Mouse (Mus musculus) heart, postnatal 25 days (tissue): ENCODE data around the gene Pcdh11x. TPM values are rescaled to one million over a fixed set of nuclear protein-coding genes. Genes with fewer than 3 reads are reported as not detected.
"Not testable (repeated sequence)": the region's sequence is repeated elsewhere in the genome, so short reads cannot be mapped to it uniquely, and the experiment has no call there.

ENCODE experiments used
- DNase-seq: peaks from one replicate; pipeline ENCODE4 v3.0.0; 2022; ENCODE audit warnings: low spot score
- intact Hi-C: fragments of 180-260 bp; cut with DNase I; formaldehyde crosslinking; loops from one replicate; pipeline ENCODE4 v1.15.1; 2025
- total RNA-seq, 2 experiments: library from RNA; stranded (reverse); gene quantifications; 2 replicates each; pipeline ENCODE4 v1.2.3; 2021

Gene Pcdh11x
- not detected for total RNA-seq

DNA sequence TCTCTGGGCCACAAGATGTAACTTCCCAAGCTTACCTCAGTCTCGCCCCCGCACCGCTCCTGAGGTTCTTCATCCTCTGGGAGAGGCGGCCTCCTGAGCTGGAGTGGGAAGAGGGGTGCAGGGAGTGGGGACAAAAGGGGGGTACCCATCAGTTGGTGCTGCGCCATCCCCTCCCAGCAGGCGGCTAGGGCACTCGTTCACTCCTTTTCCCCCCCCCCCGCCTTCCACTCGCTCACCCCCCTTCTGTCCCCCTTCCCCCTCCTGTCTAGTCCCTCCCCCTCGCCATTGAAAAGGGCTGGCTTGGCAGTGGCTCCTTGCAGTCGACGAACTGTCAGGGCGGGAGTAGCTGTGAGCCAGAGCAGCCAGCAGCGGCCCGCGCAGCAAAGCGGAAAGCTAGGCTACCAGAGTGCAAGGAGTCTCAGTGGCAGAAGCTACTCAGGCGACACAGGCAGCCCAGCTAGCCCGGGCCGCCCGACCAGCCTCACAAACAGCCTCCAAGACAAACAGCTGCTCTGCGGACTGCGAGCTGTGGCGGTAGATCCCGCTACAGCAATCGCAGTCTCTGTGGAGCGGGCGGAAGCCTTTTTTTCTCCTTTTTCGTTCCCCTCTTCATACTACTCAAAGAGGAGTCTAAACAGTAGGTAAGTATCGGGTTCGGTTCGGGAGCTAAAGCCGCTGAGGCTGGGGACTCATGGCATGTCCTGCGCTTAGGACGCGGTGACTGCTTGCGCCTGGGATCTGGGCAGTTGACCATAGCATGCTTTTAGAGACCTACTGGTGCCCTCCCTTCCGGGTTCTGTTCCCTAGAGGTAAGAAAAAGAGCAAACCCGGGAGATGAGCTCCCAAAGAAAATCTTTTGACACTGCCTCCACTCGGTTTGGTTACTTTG lies at the start of gene Pcdh11x:
Pcdh11x (plus strand) TSS at position 249 of the 889 bp plus-strand sequence.
- no peak for DNase-seq
- intact Hi-C loops, result no loop called here

DNA sequence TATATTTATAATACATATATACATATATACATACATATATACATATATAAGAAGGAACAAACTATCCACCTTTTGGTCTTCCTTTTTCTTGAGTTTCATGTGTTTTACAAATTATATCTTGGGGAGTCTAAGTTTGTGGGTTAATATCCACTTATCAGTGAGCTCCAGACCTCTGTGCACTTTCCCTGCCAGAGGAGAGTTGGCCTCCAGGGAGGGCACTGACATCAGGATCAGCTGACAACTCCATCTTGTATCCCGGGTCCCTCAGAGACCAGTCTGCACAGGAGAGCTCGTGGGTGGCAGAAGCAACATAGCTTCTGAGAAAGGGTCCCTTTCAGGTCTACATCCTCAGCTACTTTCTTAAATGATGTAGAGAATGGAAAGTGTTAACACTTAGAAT lies 30.0 kb upstream of the Pcdh11x start:
- DNase-seq, result no peak
- intact Hi-C loops, result no loop called here

- DNase-seq, result no peak
- intact Hi-C loops, result no loop called here
These were observed 4.5 kb upstream of the Pcdh11x start for GRCm38 (mm10) chrX:120285522-120285921.

DNA sequence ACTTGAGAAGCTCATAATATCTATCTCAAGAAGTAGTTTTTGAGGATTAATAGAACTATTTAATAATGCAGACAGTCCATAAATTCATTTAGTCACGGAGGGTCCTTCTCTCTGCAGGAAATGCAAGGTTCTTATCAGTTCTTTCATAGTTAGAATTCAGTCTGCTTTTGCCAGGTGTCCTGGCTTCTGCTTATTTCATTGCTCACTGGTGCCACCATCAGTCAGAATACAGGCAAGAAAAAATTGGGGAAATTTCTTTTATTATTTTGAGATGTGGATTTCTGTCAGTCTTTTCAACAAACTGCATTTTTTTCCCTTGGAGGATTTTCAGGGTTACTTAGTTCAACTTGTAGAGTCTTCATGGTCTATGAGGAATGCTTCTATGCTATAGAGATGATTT lies 2.6 kb upstream of the Pcdh11x start:
- intact Hi-C loops, result no loop called here
- DNase-seq, result no peak

DNA sequence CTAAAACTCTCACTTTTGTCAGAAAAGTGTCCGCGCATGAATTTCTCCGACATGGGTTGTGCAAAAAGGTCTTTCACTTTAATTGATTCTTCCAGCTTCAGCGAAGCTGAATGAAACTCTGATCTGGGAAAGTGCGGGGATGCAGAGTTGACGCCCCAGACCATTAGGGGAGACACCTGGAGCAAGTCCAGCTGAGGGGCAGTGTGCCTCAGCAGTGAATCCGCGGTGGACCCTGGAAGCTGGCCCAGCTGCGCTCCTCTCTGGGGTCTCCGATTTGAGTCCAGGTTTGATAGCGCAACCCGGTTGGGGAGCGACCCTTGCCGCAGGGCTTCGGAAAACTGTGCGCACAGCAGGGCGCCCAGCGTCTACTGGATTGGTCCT lies 831 bp downstream of the Pcdh11x start:
- intact Hi-C loops, result no loop called here

DNA sequence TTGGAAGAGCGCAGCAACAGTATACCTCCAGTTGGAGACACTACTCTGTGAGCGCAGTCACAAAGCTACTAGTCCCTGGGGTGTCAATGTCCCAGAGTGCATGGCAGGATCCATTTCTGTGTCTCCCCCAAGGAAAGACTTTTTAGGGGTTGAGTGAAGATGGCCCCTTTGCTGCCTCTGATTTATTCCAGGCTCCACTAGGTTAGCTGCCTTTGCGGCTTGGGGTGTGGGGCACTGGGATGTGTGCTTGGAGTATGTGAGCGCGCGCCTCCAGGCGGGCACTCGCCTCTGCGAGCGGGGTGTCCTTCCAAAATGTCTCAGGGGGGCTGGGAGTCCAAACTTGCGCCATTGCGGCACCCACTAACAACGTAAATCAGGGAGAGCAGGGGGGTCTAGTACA lies 1.6 kb downstream of the Pcdh11x start:
- DNase-seq, result no peak
- intact Hi-C loops, result no loop called here

More for the DNA sequence above, 831 bp downstream of the Pcdh11x start:
- no peak for DNase-seq

GRCm38 (mm10) chrX:120292832-120293750 lies 3.0 kb downstream of the Pcdh11x start:
- intact Hi-C loops, result no loop called here
- no peak for DNase-seq

DNA sequence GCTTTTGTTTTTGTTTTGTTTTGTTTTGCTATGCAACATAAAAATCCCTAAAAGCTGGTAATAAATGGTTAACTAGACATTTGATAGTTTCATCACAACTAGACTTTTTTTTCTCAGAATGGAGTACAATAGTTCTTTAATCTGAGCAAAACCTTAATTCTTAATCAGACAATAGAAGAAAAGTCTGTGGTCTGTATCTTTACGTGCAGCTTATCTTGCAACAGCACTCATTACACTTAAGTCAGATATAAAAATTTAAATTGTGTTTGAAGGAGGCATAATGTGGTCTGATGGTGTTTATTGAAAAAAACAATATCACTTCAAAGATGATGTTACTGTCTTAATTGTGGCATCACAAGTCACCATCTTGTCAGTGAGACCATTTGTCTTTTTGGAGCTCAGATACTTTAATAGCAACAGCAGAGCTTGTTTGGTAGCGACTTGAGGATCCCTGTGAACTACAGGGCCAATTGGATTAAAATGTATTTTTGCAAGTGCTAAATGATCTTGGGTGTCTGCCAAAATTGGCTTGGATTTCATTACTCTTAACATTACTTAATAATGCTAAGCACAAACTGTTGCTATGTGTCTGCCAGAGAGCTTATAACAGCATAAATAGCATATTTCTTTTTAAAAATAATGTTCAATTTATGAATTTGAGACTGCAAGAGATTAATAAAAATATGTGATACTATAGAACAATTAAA lies 11.6 kb downstream of the Pcdh11x start:
- intact Hi-C loops, result no loop called here
- DNase-seq, result no peak

- DNase-seq, intact Hi-C loops: not testable (repeated sequence)
These were observed 22.9 kb downstream of the Pcdh11x start, which contains the start of gene H2afb3 for GRCm38 (mm10) chrX:120312995-120313394. Gene H2afb3 (minus strand): TSS chrX:120313095.

GRCm38 (mm10) chrX:120466225-120466624 lies 176.2 kb downstream of the Pcdh11x start:
- no peak for DNase-seq
- intact Hi-C loops, result no loop called here

DNA sequence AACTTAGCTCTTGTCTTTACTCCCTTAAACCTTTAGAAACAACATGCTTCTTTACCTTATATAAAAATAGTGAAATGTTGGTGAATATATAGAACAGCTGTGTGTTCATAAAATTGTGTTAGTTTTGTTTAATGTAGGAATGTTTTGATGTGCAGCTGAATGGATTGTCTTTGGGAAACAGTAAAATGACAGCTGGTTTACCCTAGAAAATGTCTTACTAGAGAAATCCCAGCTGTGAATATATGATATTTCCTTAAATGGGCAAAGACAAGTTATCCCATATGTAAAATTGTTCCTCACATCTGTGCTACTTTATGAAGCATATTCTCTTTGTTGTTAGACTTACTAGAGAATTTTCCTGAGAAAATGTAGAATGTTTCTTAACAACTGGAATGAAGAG lies 196.4 kb downstream of the Pcdh11x start:
- intact Hi-C loops, result no loop called here
- DNase-seq, result no peak

DNA sequence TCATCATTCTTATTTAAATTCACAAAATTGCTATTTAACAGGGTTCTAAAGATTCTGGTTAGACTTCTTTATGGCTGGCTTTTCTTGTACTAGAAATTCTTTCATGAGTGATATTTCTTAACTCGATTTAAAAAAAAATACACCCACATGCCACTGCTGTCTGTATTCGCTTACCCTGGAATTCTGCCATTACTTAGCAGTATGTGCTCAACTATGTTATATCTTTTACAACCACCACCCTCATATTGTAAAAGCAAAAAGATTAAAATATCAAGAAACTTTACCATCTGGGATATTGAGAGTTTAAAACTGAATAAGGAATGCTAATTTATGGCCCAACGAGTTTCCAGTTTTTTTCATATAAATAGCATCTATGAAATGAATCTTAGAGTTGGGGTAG lies 234.9 kb downstream of the Pcdh11x start:
- intact Hi-C loops, result no loop called here
- no peak for DNase-seq

DNA sequence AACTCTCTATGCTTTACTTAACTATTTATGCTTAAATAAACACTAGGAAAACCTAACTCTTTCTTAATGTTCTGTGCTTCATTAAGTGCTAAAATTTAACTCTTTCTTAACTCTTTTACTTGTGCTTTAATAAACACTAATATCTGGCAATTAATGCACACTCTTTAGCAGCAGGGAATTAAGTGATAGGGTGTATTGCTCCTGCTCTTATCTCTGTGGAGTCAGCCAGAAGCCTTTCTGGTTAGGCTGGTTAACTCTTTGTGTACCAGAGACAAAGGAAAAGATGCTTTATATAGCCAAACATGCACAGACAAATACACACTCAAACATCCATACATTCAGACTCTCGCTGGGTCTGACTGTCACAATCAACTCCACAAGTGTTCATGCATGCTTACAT lies 309.2 kb downstream of the Pcdh11x start:
- intact Hi-C loops, result no loop called here
- DNase-seq, result no peak

GRCm38 (mm10) chrX:120618460-120618859 lies 328.4 kb downstream of the Pcdh11x start:
- intact Hi-C loops, result no loop called here
- DNase-seq, result no peak

DNA sequence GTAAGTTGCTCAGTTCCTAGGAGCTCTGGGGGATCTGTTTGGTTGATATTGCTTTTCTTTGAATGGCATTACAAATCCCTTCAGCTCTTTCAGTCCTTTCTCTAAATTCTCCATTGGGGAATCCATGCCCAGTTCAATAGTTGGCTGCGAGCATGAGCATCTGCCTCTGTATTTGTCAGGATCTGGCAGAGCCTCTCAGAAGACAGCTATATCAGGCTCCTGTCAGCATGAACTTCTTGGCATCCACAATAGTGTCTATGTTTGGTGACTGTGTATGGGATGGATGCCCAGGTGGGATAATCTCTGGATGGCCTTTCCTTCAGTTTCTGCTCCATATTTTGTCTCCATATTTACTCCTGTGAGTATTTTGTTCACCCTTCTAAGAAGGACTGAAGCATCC lies 380.2 kb downstream of the Pcdh11x start:
- DNase-seq, intact Hi-C loops: not testable (repeated sequence)

DNA sequence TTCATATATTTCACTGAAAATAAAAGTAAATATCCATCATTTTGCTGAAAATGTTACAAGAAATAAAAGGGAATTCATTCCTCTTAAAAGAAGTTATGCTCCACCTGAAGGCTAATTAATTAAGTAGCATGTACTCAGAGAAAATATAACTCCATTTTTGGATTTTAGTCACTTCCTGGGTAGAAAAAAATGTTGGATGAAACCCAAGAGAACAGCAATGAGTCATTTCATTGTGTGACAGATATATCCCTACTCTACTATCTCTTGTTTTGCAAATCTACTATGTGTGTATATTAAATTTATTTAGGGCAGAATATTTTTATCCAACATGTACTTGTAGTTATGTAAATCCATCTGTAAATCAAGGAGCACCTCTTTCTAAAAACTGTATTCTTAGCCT lies 444.1 kb downstream of the Pcdh11x start:
- intact Hi-C loops, result no loop called here
- no peak for DNase-seq

- intact Hi-C loops, result no loop called here
These were observed 445.7 kb downstream of the Pcdh11x start for GRCm38 (mm10) chrX:120735792-120736191.

GRCm38 (mm10) chrX:120944556-120944955 lies 654.5 kb downstream of the Pcdh11x start:
- intact Hi-C loops, result no loop called here
- DNase-seq, result no peak

More at GRCm38 (mm10) chrX:120735792-120736191, 445.7 kb downstream of the Pcdh11x start:
- no peak for DNase-seq
